Mouse (Mus musculus) liver, embryonic 13.5 days (tissue): ENCODE results near the gene Ascc3. TPM values are rescaled to one million over a fixed set of nuclear protein-coding genes. Genes with fewer than 3 reads are reported as not detected.
A peak's percentile ranks its signal among the peaks of the same experiment; 100 is the strongest.

Source experiments
- ATAC-seq: fragments of 200-750 bp; cut with Nextera tagmentation; 2 replicates; pipeline ENCODE4 v1.8.0; 2017; ENCODE audit warnings: low read depth, mild to moderate bottlenecking, moderate number of reproducible peaks, moderate library complexity
- DNase-seq: peaks from one replicate; pipeline ENCODE4 v3.0.0; 2022
- H3K27ac ChIP-seq: fragments of 300-500 bp; sonication (generic); 2 replicates; pipeline ENCODE4 v1.5.1; 2015; ENCODE audit warnings: moderate library complexity, mild to moderate bottlenecking, inconsistent platforms
- H3K27me3 ChIP-seq: fragments of 300-500 bp; sonication (generic); 2 replicates; pipeline ENCODE4 v1.6.1; 2015; ENCODE audit warnings: mild to moderate bottlenecking, inconsistent platforms
- H3K36me3 ChIP-seq: fragments of 300-500 bp; sonication (generic); 2 replicates; pipeline ENCODE4 v1.6.1; 2015; ENCODE audit warnings: mild to moderate bottlenecking, inconsistent platforms
- H3K4me1 ChIP-seq: fragments of 300-500 bp; sonication (generic); replicated peaks from 2 replicates; pipeline ENCODE4 v1.6.1; 2015; ENCODE audit warnings: inconsistent platforms
- H3K4me2 ChIP-seq: fragments of 300-500 bp; sonication (generic); 2 replicates; pipeline ENCODE4 v1.6.1; 2015; ENCODE audit warnings: inconsistent platforms, mild to moderate bottlenecking, moderate library complexity
- H3K4me3 ChIP-seq: fragments of 300-500 bp; sonication (generic); replicated peaks from 2 replicates; pipeline ENCODE4 v1.5.1; 2015; ENCODE audit warnings: mild to moderate bottlenecking, inconsistent platforms
- H3K9ac ChIP-seq: fragments of 300-500 bp; sonication (generic); 2 replicates; pipeline ENCODE4 v1.6.1; 2015; ENCODE audit warnings: mild to moderate bottlenecking, inconsistent platforms
- H3K9me3 ChIP-seq: fragments of 300-500 bp; sonication (generic); replicated peaks from 2 replicates; pipeline ENCODE4 v1.6.1; 2016; ENCODE audit warnings: inconsistent platforms
- WGBS: fragments of 180-500 bp; shearing (Covaris S2); methylation state at CpG from one replicate; pipeline ENCODE4 v1.1.7; 2015; ENCODE audit not compliant: insufficient replicate concordance; 5-methylcytosine and 5-hydroxymethylcytosine counted together
- polyA plus RNA-seq: library from polyadenylated mRNA; unstranded; fragments of >200 nt; fragmentation: Nextera tagmentation; extraction: Ambion mirVana; gene quantifications from 2 replicates; pipeline ENCODE4 v1.2.1, GENCODE M21; 2015

Gene Ascc3
- polyA plus RNA-seq, 1 experiment from 2014 or later, result 11.4 TPM

- DNase-seq (no peak), ATAC-seq (peak; percentile 20; the same call in 1 of the 2 replicates)
- H3K27me3 ChIP-seq, result peaks cover 95% of the 10 kb centered on the region
- H3K27ac ChIP-seq, result no peak overlapping the region
- peak overlapping the region; percentile 45 for H3K4me3 ChIP-seq
- WGBS, result 2% methylated on average over 44 of the region's 44 CpGs
- H3K9me3 ChIP-seq, result no peaks in the 10 kb centered on the region
- no peaks in the 10 kb centered on the region for H3K36me3 ChIP-seq
- H3K4me1 ChIP-seq, result peaks cover 12% of the 10 kb centered on the region
- H3K9ac ChIP-seq, result no peak overlapping the region
- peak overlapping the region; percentile 59 for H3K4me2 ChIP-seq
These were observed 302.8 kb downstream of the Ascc3 start for GRCm38 (mm10) chr10:50895091-50895790.

GRCm38 (mm10) chr10:50895881-50896766, 303.7 kb downstream of the Ascc3 start:
- H3K9me3 ChIP-seq, result no peaks in the 10 kb centered on the region
- H3K4me1 ChIP-seq, result peaks cover 12% of the 10 kb centered on the region
- peaks cover 95% of the 10 kb centered on the region for H3K27me3 ChIP-seq
- H3K27ac ChIP-seq, result no peak overlapping the region
- DNase-seq (no peak), ATAC-seq (no peak)
- H3K4me2 ChIP-seq, result no peak overlapping the region
- WGBS, result 7% methylated on average over 21 of the region's 21 CpGs
- no peak overlapping the region for H3K4me3 ChIP-seq
- no peak overlapping the region for H3K9ac ChIP-seq
- H3K36me3 ChIP-seq, result no peaks in the 10 kb centered on the region

GRCm38 (mm10) chr10:50896767-50897390, 304.4 kb downstream of the Ascc3 start:
- H3K9me3 ChIP-seq, result no peaks in the 10 kb centered on the region
- no peak overlapping the region for H3K4me3 ChIP-seq
- H3K4me1 ChIP-seq, result peaks cover 12% of the 10 kb centered on the region
- peaks cover 95% of the 10 kb centered on the region for H3K27me3 ChIP-seq
- ATAC-seq (no peak), DNase-seq (no peak)
- no peak overlapping the region for H3K27ac ChIP-seq
- H3K36me3 ChIP-seq, result no peaks in the 10 kb centered on the region
- no peak overlapping the region for H3K9ac ChIP-seq
- no peak overlapping the region for H3K4me2 ChIP-seq
- WGBS, result 8% methylated on average over 3 of the region's 3 CpGs

- Histone ChIP-seq H3K36me3 (no peaks in the 10 kb centered on the region), H3K4me1 (peaks cover 12% of the 10 kb centered on the region), H3K27ac (no peak overlapping the region), H3K4me2 (no peak overlapping the region), H3K9me3 (no peaks in the 10 kb centered on the region), H3K27me3 (peaks cover 95% of the 10 kb centered on the region), H3K9ac (no peak overlapping the region), H3K4me3 (no peak overlapping the region)
- 2% methylated on average over 32 of the region's 32 CpGs for WGBS
- ATAC-seq, result no peak
- DNase-seq, result no peak
These were observed 305.3 kb downstream of the Ascc3 start for GRCm38 (mm10) chr10:50897530-50898471.

GRCm38 (mm10) chr10:50898621-50899020, 306.2 kb downstream of the Ascc3 start:
- no peak for ATAC-seq
- WGBS, result 22% methylated on average over 2 of the region's 2 CpGs

GRCm38 (mm10) chr10:50899846-50900745, 307.6 kb downstream of the Ascc3 start:
- no peak overlapping the region for H3K9ac ChIP-seq
- ATAC-seq, result no peak
- H3K4me3 ChIP-seq, result no peak overlapping the region
- no peaks in the 10 kb centered on the region for H3K36me3 ChIP-seq
- 3% methylated on average over 21 of the region's 21 CpGs for WGBS
- H3K4me1 ChIP-seq, result peaks cover under 1% of the 10 kb centered on the region; the same call in 1 of the 2 replicates
- H3K4me2 ChIP-seq, result no peak overlapping the region
- peaks cover 95% of the 10 kb centered on the region for H3K27me3 ChIP-seq
- no peaks in the 10 kb centered on the region for H3K9me3 ChIP-seq
- no peak overlapping the region for H3K27ac ChIP-seq
- no peak for DNase-seq

More at GRCm38 (mm10) chr10:50898621-50899020, 306.2 kb downstream of the Ascc3 start:
- Histone ChIP-seq H3K27me3 (peaks cover 95% of the 10 kb centered on the region), H3K4me2 (no peak overlapping the region), H3K9me3 (no peaks in the 10 kb centered on the region), H3K9ac (no peak overlapping the region), H3K4me3 (no peak overlapping the region), H3K36me3 (no peaks in the 10 kb centered on the region), H3K4me1 (peaks cover 12% of the 10 kb centered on the region), H3K27ac (no peak overlapping the region)
- DNase-seq, result no peak
